Mouse (Mus musculus): ENCODE measurements around the gene Ttc27.

DNA sequence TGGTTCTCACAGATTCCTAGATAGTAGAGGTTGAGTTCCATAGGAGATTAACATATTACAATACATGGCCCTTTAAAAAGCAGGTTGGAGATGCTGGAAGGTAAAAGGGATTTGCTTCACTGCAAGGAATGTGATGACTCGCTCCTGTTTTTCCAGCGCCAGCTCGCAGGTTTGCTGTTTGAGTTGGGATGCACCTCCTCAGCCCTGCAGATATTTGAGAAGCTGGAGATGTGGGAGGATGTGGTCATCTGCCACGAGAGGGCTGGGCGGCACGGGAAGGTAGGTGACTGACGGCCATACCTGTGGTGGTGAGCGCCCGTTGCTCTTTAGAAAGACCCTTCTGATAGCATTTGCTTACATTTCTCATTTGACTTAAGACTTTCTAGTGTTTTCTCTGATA is 63.1 kb downstream of the Ttc27 start:
- no peak for TF ChIP-seq CTCF (IDR thresholded peaks at IDR 0.05; ENCODE audit: borderline replicate concordance, extremely low read depth, insufficient read depth, insufficient read length)
- TF ChIP-seq POLR2A (IDR thresholded peaks at IDR 0.05; ENCODE audit: borderline replicate concordance, extremely low read depth, insufficient read depth, insufficient read length, poor library complexity, severe bottlenecking) = no peak
